In the genomic region with DNA sequence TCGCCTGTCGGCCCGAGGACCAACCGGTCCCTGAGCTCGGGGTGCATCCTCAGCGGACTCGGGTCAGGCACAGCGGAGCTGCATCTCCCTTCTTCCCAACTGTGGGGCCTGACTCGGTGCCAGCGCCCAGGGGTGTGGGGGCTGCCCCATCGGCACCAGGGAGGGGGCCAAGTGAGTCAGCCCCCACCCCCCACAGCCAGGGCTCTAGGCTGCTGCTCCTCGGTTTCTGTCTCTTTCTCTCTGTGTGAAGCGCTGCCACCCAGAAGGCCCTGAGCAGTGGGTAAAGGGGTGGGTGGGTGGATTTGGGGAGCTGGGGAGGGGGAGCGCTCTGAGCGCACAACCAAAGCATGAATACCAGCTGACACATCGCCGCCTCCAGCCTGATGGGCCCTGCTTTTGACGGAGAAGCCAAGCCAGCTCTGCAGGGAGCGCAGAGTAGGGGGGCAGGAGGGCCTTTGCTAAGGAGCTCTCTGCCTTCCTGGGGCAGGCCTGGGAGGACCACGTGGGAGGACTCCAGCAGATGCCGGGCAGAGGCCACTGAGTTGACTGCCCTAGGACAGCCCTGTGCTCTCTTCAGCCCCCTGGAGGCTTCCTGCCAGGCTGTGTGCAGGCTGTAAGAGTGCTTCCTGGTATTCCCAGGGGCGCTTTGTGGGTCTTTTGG, we compare ENCODE assay signal across 8 mouse cellular contexts. TPM values are rescaled to one million over a fixed set of nuclear protein-coding genes. Genes with fewer than 3 reads are reported as not detected.
A peak's percentile ranks its signal among the peaks of the same experiment; 100 is the strongest.
DNase-seq lines count a peak whose midpoint lies in the region; ATAC-seq and TF ChIP-seq lines count a peak whose summit lies in the region.

No protein-coding gene starts in this region.

- intact Hi-C loops in heart, postnatal 25 days (cut with DNase I): loop anchor here (5.0 kb wide), 1 partner anchor 94 kb away; the partner anchor contains the start of gene Med27

- H3K79me2 ChIP-seq in liver, adult 2 months (ENCODE audit: control insufficient read depth, insufficient read depth, low read length): no peaks in the 10 kb centered on the region

- no peaks in the 10 kb centered on the region; the same call in 1 of the 2 replicates for H3K4me1 ChIP-seq in bone marrow, adult 2 months (ENCODE audit: control insufficient read depth, insufficient read depth, low read length)
- no peaks in the 10 kb centered on the region for H3K4me1 ChIP-seq in liver, adult 2 months (ENCODE audit: control insufficient read depth, insufficient read depth, low read length)

- H3K9ac ChIP-seq in liver, adult 2 months (ENCODE audit: low read depth, low read length): peak overlapping the region; percentile 53

- 0 out of 2 replicates have a peak, but pooled peaks have one; percentile 40 for ATAC-seq in monocyte, adult 5-6 weeks (replicated peaks; ENCODE audit: insufficient number of reproducible peaks, low FRiP score, low TSS enrichment, poor library complexity, severe bottlenecking)

- no peak for TF ChIP-seq CTCF in bone marrow, adult 2 months (IDR thresholded peaks at IDR 0.05; ENCODE audit: control insufficient read depth, insufficient read depth, low read length)
- TF ChIP-seq CTCF in liver, adult 2 months (IDR thresholded peaks at IDR 0.05; ENCODE audit: low read depth, low read length): peak; percentile 34

- H3K36me3 ChIP-seq in liver, adult 2 months (ENCODE audit: control insufficient read depth, insufficient read depth, low read length): no peaks in the 10 kb centered on the region

- H3K27ac ChIP-seq in bone marrow, adult 2 months (ENCODE audit: control insufficient read depth, insufficient read depth, low read depth, low read length, poor library complexity): peak overlapping the region; percentile 94
- H3K27ac ChIP-seq in liver, adult 2 months (replicated peaks; ENCODE audit: insufficient read depth, low read depth, low read length): peak overlapping the region; percentile 12; the same call in 1 of the 2 replicates

- no peak for TF ChIP-seq POLR2A in bone marrow, adult 2 months (IDR thresholded peaks at IDR 0.05; ENCODE audit: borderline replicate concordance, control insufficient read depth, low read depth, low read length)
- no peak for TF ChIP-seq POLR2A in liver, adult 2 months (IDR thresholded peaks at IDR 0.05; ENCODE audit: extremely low read depth, insufficient read depth, low read length)

- 4% methylated on average over 22 of the region's 22 CpGs for WGBS in bone marrow, adult 2 months
- WGBS in liver, adult 2 months: 9% methylated on average over 22 of the region's 22 CpGs

- H3K27me3 ChIP-seq in liver, adult 2 months (ENCODE audit: control insufficient read depth, insufficient read depth, low read length): peaks cover 7% of the 10 kb centered on the region

- DNase-seq in heart, adult 11 months: peak; percentile 97
- no peak for DNase-seq in heart, postnatal 25 days (ENCODE audit: low spot score)
- DNase-seq in heart, adult 8-10 months (ENCODE audit: low spot score): peak; percentile 26
- peak; percentile 35 to 40 for DNase-seq in kidney, adult 8-10 months
- DNase-seq in liver, adult 2 months (ENCODE audit: extremely low read depth, low read depth, low spot score): peak; percentile 7
- no peak for DNase-seq in natural killer cell, adult 2 months (ENCODE audit: low spot score in 2 of 2)

- H3K4me3 ChIP-seq in bone marrow, adult 2 months (replicated peaks; ENCODE audit: control insufficient read depth, low read depth, low read length): peak overlapping the region; percentile 66
- peak overlapping the region; percentile 62 for H3K4me3 ChIP-seq in liver, adult 2 months (ENCODE audit: insufficient read depth, low read depth, low read length)

RNA-seq across cellular contexts. Expression of gene Ntng2, which starts 0.5 kb away (rescaled TPM):
- 1 to 10 TPM; 4.6 to 5.8 TPM for total RNA-seq in heart, postnatal 25 days (2021)
- polyA plus RNA-seq in bone marrow, adult 2 months (2011; ENCODE audit: insufficient read depth, insufficient read length, low replicate concordance, missing spikeins): 12.3 and 30.8 TPM in 2 replicates
- total RNA-seq in heart, adult 8-10 months (2022): 10 to 100 TPM in 3 of 4 experiments, 1 to 10 TPM in 1; 8.3 to 16.7 (median 13.7) TPM
- total RNA-seq in liver, adult 2 months (2014; rRNA removed): 0.87 and 1.5 TPM in 2 replicates
- 4.0 and 5.1 TPM in 2 replicates for polyA plus RNA-seq in liver, adult 2 months (2012; rRNA removed)
- 7.1 to 27.7 TPM (median 7.5 TPM) in 3 replicates for total RNA-seq in monocyte, adult 5-6 weeks (2017)

Comparison
In these comparisons a context has a peak if more than half of its experiments do, and no peak if none do; other contexts are left out.
1. DNase-seq: peak in heart, adult 11 months (single experiment), heart, adult 8-10 months (single experiment), kidney, adult 8-10 months (2 of 2) and liver, adult 2 months (single experiment); none in heart, postnatal 25 days (single experiment) and natural killer cell, adult 2 months (0 of 2).